Mouse (Mus musculus) heart, postnatal 0 days (tissue): ENCODE measurements around the gene Cpa4.

Experiments
- CTCF ChIP-seq: IDR thresholded peaks from 2 replicates; pipeline ENCODE4 v1.5.1; 2016; ENCODE audit warnings: antibody characterized with exemption, control low read depth, low read depth
- EP300 ChIP-seq: IDR thresholded peaks from 2 replicates; pipeline ENCODE4 v1.6.1; 2016; ENCODE audit warnings: antibody characterized with exemption, low read depth

DNA sequence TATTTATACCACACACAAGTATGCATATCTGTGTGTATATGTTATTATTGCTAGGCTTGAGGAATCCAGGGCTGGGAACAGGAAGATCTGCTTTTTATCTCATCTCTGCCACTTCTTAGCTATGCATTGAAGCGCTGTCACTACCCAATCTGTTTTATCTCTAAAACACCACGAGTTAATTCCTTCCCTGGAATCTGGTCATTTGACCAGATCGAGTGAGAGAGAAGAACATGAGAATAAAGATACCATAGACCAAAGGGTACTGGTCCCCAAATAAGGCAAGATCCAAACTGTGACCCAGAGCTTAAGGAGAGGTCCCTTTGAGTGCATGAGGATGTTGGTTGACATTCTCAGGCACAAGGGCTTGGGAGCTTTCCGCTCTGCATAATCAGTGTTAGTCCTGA is 53.8 kb downstream of the Cpa4 start:
- no peak for TF ChIP-seq CTCF
- TF ChIP-seq EP300 = peak; percentile 86
